Mouse (Mus musculus) hindbrain, embryonic 10.5 days (tissue): Measurements from ENCODE around the gene Gdf10. TPM values are rescaled to one million over a fixed set of nuclear protein-coding genes. Genes with fewer than 3 reads are reported as not detected.

Source experiments
- DNase-seq: peaks from one replicate; pipeline ENCODE4 v3.0.0-alpha.2; 2017; ENCODE audit warnings: low spot score
- H3K27ac ChIP-seq: fragments of 300-500 bp; sonication (generic); 2 replicates; pipeline ENCODE4 v1.5.1; 2016; ENCODE audit warnings: mild to moderate bottlenecking, moderate library complexity
- H3K27me3 ChIP-seq: fragments of 300-500 bp; sonication (generic); 2 replicates; pipeline ENCODE4 v1.6.1; 2016; ENCODE audit warnings: mild to moderate bottlenecking; ENCODE audit not compliant: poor library complexity, insufficient read depth, severe bottlenecking
- H3K36me3 ChIP-seq: fragments of 300-500 bp; sonication (generic); 2 replicates; pipeline ENCODE4 v1.6.1; 2016; ENCODE audit warnings: mild to moderate bottlenecking, moderate library complexity
- H3K4me1 ChIP-seq: fragments of 300-500 bp; sonication (generic); replicated peaks from 2 replicates; pipeline ENCODE4 v1.6.1; 2016; ENCODE audit warnings: mild to moderate bottlenecking
- H3K4me3 ChIP-seq: fragments of 300-500 bp; sonication (generic); 2 replicates; pipeline ENCODE4 v1.5.1; 2016; ENCODE audit warnings: mild to moderate bottlenecking, moderate library complexity
- H3K9me3 ChIP-seq: fragments of 300-500 bp; sonication (generic); 2 replicates; pipeline ENCODE4 v1.6.1; 2016; ENCODE audit warnings: mild to moderate bottlenecking, moderate library complexity
- WGBS: fragments of 180-500 bp; shearing (Covaris S2); methylation state at CpG from one replicate; pipeline ENCODE4 v1.1.7; 2016; 5-methylcytosine and 5-hydroxymethylcytosine counted together
- polyA plus RNA-seq: library from polyadenylated mRNA; unstranded; fragments of >200 nt; fragmentation: Nextera tagmentation; extraction: Ambion mirVana; gene quantifications from 2 replicates; pipeline ENCODE4 v1.2.1, GENCODE M21; 2016

Gdf10 gene
- polyA plus RNA-seq, result 3.8 and 5.6 TPM in 2 replicates

DNA sequence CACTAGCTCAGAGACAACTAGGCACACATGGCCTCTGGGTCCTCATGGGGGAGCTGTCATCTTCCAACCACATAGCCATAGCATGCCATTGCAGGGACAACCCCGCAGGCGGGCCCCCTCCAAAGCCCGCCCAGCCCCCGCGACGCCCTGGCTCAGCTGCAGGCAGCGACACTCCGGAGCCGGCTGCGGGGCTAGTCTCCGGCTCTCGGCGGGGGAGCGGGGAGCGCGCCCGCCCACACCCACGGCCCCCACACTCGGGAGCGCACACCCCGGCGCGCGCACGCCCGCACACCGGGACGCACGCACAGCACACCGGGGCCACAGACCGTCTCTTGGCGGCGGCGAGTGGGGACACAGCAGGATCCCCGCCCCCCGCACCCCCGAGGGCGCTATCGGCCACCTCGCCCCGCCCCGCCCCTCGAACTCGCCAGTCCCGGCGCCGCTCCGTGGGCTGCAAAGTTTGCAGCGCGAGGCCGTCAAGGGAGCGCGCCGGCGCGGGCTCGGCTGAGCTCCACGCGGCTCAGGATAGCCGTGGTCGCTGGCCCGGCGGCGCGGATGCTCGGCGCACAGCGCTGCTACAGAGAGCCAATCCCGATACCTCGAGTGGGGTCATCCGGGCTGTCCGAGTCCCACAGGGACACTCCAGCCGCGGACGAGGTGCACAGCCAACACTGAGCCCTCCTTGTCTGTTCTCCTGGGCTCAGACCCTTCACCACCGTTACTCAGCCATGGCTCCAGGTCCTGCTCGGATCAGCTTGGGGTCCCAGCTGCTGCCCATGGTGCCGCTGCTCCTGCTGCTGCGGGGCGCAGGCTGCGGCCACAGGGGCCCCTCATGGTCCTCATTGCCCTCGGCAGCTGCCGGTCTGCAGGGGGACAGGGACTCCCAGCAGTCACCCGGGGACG lies at the start of gene Gdf10:
Gene Gdf10, plus strand, starts transcription at position 420 of the 903 bp plus-strand sequence.
- peak; percentile 56 for DNase-seq
- under 1% methylated on average over 85 of the region's 85 CpGs for WGBS
- Histone ChIP-seq H3K27ac (peak within 1 kb of the TSS; percentile 85), H3K27me3 (peaks cover 92% of the 10 kb centered on the region), H3K9me3 (no peaks in the 10 kb centered on the region), H3K36me3 (no peaks in the 10 kb centered on the region), H3K4me1 (peaks cover 53% of the 10 kb centered on the region), H3K4me3 (peak within 1 kb of the TSS; percentile 68)

DNA sequence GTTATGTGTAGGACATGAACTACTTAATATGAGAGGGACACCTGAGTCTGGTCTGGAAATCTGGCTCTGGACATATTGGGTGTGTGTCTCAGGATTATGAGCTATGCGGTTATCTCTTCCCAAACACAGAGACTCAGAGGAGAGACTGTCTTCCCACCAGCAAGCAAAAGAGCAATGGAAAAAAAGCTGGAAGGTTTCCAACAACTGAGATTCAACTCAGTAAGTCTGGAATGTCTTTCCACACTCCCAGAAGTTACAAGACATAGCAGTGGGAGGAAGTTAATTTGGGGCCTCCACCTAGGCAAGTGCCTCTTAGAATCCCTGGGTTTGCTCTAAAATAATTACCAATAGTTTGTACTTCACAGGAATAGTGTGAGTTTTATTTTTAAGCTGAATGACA lies 44.6 kb upstream of the Gdf10 start:
- no peaks in the 10 kb centered on the region for H3K36me3 ChIP-seq
- no peak overlapping the region for H3K27ac ChIP-seq
- H3K27me3 ChIP-seq, result no peaks in the 10 kb centered on the region
- H3K9me3 ChIP-seq, result no peaks in the 10 kb centered on the region
- WGBS, result 94% methylated on average over 1 of the region's 1 CpGs
- no peak for DNase-seq
- no peak overlapping the region for H3K4me3 ChIP-seq
- H3K4me1 ChIP-seq, result peaks cover 5% of the 10 kb centered on the region; the same call in 1 of the 2 replicates

DNA sequence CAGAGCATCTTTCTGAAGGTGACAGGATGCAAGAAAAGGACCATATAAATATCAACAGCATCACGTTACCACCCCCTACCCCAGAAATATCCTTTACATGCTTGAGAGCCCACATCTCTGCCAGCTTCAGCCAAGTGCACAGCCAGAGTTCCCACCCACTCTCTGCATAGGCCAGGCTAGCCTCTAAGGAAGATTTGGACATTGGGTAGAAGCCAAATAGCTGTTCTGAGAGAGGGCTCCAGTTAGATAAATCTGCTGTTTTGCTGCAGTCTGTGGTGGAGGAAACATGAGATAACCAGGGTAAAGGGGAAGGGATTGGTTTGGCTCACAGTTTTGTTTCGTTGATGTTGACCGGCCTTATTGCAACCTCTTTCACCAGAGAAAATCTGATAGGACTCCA lies 43.2 kb upstream of the Gdf10 start:
- Histone ChIP-seq H3K9me3 (no peaks in the 10 kb centered on the region), H3K4me1 (peaks cover 5% of the 10 kb centered on the region; the same call in 1 of the 2 replicates), H3K4me3 (no peak overlapping the region), H3K27me3 (no peaks in the 10 kb centered on the region), H3K36me3 (no peaks in the 10 kb centered on the region), H3K27ac (no peak overlapping the region)
- DNase-seq, result no peak
- 89% methylated on average over 3 of the region's 3 CpGs for WGBS

GRCm38 (mm10) chr14:33881471-33881870 lies 41.9 kb upstream of the Gdf10 start:
- no peak for DNase-seq
- no peaks in the 10 kb centered on the region for H3K9me3 ChIP-seq
- no peaks in the 10 kb centered on the region; the same call in 1 of the 2 replicates for H3K27me3 ChIP-seq
- peaks cover 5% of the 10 kb centered on the region; the same call in 1 of the 2 replicates for H3K4me1 ChIP-seq
- no peak overlapping the region for H3K4me3 ChIP-seq
- H3K36me3 ChIP-seq, result no peaks in the 10 kb centered on the region
- H3K27ac ChIP-seq, result no peak overlapping the region
- WGBS, result 76% methylated on average over 3 of the region's 3 CpGs

DNA sequence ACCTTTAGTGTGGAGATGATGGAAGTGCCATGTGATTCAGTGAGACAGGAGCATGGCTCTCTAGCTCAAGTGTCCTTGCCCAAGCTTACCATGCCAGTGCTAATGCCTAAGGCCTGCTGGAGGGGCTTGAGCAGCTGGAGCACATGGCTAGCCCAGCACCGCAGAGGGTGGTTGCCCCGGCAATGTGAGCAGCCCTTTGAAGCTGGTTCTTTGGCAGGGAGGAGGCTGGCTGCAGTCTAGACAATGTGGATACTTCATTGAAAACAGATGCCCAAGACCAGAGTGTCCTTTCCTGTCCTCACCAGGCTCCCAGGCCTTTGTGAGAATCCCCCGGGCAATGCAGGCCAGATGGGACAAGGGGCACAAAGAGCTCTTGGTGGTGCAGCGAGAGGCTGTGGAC lies 40.3 kb upstream of the Gdf10 start:
- no peak overlapping the region for H3K4me3 ChIP-seq
- DNase-seq, result peak; percentile 27
- peak overlapping the region; percentile 60; the same call in 1 of the 2 replicates for H3K27ac ChIP-seq
- no peaks in the 10 kb centered on the region; the same call in 1 of the 2 replicates for H3K27me3 ChIP-seq
- 63% methylated on average over 4 of the region's 4 CpGs for WGBS
- no peaks in the 10 kb centered on the region for H3K36me3 ChIP-seq
- H3K9me3 ChIP-seq, result no peaks in the 10 kb centered on the region
- H3K4me1 ChIP-seq, result peaks cover 6% of the 10 kb centered on the region

GRCm38 (mm10) chr14:33885466-33885865 lies 37.9 kb upstream of the Gdf10 start:
- no peaks in the 10 kb centered on the region for H3K9me3 ChIP-seq
- H3K27me3 ChIP-seq, result no peaks in the 10 kb centered on the region; the same call in 1 of the 2 replicates
- DNase-seq, result no peak
- 86% methylated on average over 11 of the region's 11 CpGs for WGBS
- no peak overlapping the region for H3K27ac ChIP-seq
- no peaks in the 10 kb centered on the region for H3K36me3 ChIP-seq
- H3K4me1 ChIP-seq, result peaks cover 14% of the 10 kb centered on the region
- no peak overlapping the region for H3K4me3 ChIP-seq

GRCm38 (mm10) chr14:33888387-33889035 lies 34.9 kb upstream of the Gdf10 start:
- Histone ChIP-seq H3K4me3 (no peak overlapping the region), H3K9me3 (no peaks in the 10 kb centered on the region), H3K27me3 (no peaks in the 10 kb centered on the region; the same call in 1 of the 2 replicates), H3K27ac (peak overlapping the region; percentile 36; the same call in 1 of the 2 replicates), H3K4me1 (peaks cover 10% of the 10 kb centered on the region), H3K36me3 (no peaks in the 10 kb centered on the region)
- 54% methylated on average over 11 of the region's 11 CpGs for WGBS
- no peak for DNase-seq

- Histone ChIP-seq H3K27me3 (no peaks in the 10 kb centered on the region; the same call in 1 of the 2 replicates), H3K36me3 (no peaks in the 10 kb centered on the region), H3K4me1 (peaks cover 10% of the 10 kb centered on the region), H3K4me3 (no peak overlapping the region), H3K9me3 (no peaks in the 10 kb centered on the region), H3K27ac (0 out of 2 replicates have a peak overlapping the region, but pooled peaks have one; percentile 29)
- WGBS, result 87% methylated on average over 3 of the region's 3 CpGs
- no peak for DNase-seq
Measured at GRCm38 (mm10) chr14:33889971-33890370, 33.4 kb upstream of the Gdf10 start.

DNA sequence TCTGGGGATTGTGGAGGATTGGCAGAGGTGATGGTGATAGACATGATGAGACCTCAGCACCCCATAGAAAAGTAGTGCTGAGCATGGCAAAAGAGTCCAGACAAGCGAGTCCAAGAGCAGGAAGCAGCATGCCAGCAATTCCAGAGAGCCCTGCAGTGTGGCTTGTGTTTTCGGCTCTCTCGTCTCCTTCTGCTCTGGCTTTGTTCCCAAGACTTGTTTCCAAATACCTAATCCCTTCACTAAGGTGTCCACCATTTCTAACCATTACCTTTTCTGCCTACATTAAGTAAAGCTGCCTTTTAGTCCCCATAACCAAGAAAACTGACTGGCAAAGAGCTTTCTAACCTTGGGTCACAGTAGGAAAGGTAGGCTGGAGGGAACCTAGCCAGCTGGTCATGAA lies 31.9 kb upstream of the Gdf10 start:
- Histone ChIP-seq H3K9me3 (no peaks in the 10 kb centered on the region), H3K4me1 (peaks cover 12% of the 10 kb centered on the region), H3K4me3 (no peak overlapping the region), H3K27ac (no peak overlapping the region), H3K27me3 (no peaks in the 10 kb centered on the region; the same call in 1 of the 2 replicates), H3K36me3 (no peaks in the 10 kb centered on the region)
- no peak for DNase-seq
- 90% methylated on average over 3 of the region's 3 CpGs for WGBS

DNA sequence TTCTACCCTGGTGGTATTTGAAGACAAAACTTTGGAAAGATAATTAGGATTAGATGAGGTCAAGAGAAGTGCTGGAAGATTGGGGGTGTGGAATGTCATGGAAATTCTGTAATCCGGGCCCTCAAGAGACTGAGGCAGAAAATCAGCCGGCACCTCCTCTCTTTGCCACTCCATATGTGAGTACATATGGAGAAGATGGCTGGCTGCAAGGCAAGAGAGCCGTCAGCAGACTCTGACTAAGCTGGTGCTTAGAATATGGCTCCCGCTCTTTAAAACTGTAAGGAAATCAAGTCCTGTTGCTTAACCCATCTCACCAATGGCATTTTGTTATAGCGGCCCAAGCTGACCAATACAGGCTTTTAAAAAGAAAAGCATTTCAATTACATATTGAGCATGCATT lies 27.6 kb upstream of the Gdf10 start:
- Histone ChIP-seq H3K27me3 (no peaks in the 10 kb centered on the region), H3K9me3 (no peaks in the 10 kb centered on the region), H3K4me3 (no peak overlapping the region), H3K27ac (no peak overlapping the region), H3K36me3 (no peaks in the 10 kb centered on the region), H3K4me1 (peaks cover 9% of the 10 kb centered on the region)
- WGBS, result 84% methylated on average over 5 of the region's 5 CpGs
- no peak for DNase-seq

- Histone ChIP-seq H3K36me3 (no peaks in the 10 kb centered on the region), H3K27me3 (no peaks in the 10 kb centered on the region), H3K27ac (peak overlapping the region; percentile 79), H3K4me3 (no peak overlapping the region), H3K9me3 (no peaks in the 10 kb centered on the region), H3K4me1 (peaks cover 9% of the 10 kb centered on the region)
- DNase-seq, result peak; percentile 59
- WGBS, result 22% methylated on average over 9 of the region's 9 CpGs
Measured at GRCm38 (mm10) chr14:33896628-33897300, 26.6 kb upstream of the Gdf10 start.

DNA sequence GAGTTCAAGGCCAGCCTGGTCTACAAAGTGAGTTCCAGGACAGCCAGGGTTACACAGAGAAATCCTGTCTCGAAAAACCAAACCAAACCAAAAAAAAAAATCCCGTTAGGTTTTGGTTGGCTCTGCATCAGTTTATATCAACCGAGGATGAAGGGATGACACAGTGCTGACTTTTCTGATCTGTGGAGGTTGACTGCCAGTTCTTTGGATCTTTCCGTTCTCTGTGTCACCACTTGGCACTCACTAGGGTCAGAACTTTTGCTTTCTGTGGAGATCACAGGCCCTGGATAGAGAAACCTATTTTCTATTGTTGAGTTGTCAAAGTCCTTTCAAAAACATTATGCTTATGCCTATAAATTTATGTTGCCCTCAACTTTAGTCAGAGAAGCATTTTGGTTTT lies 20.6 kb upstream of the Gdf10 start:
- no peak for DNase-seq
- H3K4me1 ChIP-seq, result no peaks in the 10 kb centered on the region; the same call in 1 of the 2 replicates
- no peak overlapping the region for H3K27ac ChIP-seq
- WGBS, result 94% methylated on average over 4 of the region's 4 CpGs
- H3K4me3 ChIP-seq, result no peak overlapping the region
- H3K27me3 ChIP-seq, result no peaks in the 10 kb centered on the region
- H3K36me3 ChIP-seq, result no peaks in the 10 kb centered on the region
- H3K9me3 ChIP-seq, result no peaks in the 10 kb centered on the region
